Mouse (Mus musculus) hindbrain, embryonic 11.5 days (tissue): ENCODE data around the gene Arhgap10. TPM values are rescaled to one million over a fixed set of nuclear protein-coding genes. Genes with fewer than 3 reads are reported as not detected.

Experiments
- ATAC-seq: fragments of 200-750 bp; cut with Nextera tagmentation; 2 replicates; pipeline ENCODE4 v1.8.0; 2017; ENCODE audit warnings: mild to moderate bottlenecking, moderate TSS enrichment, moderate library complexity; ENCODE audit not compliant: low FRiP score
- DNase-seq: peaks from one replicate; pipeline ENCODE4 v3.0.0-alpha.2; 2015; ENCODE audit warnings: low spot score
- H3K27ac ChIP-seq: fragments of 300-500 bp; sonication (generic); 2 replicates; pipeline ENCODE4 v1.5.1; 2014; ENCODE audit warnings: mild to moderate bottlenecking, low read depth, low read length
- H3K27me3 ChIP-seq: fragments of 300-500 bp; sonication (generic); 2 replicates; pipeline ENCODE4 v1.6.1; 2014; ENCODE audit warnings: mild to moderate bottlenecking, low read length, moderate library complexity, mixed read lengths; ENCODE audit not compliant: control insufficient read depth, insufficient read depth
- H3K36me3 ChIP-seq: fragments of 300-500 bp; sonication (generic); 2 replicates; pipeline ENCODE4 v1.6.1; 2014; ENCODE audit warnings: mild to moderate bottlenecking, low read length, moderate library complexity, mixed read lengths; ENCODE audit not compliant: control insufficient read depth, insufficient read depth
- H3K4me1 ChIP-seq: fragments of 300-500 bp; sonication (generic); replicated peaks from 2 replicates; pipeline ENCODE4 v1.6.1; 2014; ENCODE audit warnings: low read length, mixed read lengths; ENCODE audit not compliant: control insufficient read depth, insufficient read depth
- H3K4me2 ChIP-seq: fragments of 300-500 bp; sonication (generic); replicated peaks from 2 replicates; pipeline ENCODE4 v1.6.1; 2014; ENCODE audit warnings: mild to moderate bottlenecking, low read depth, low read length
- H3K4me3 ChIP-seq: fragments of 300-500 bp; sonication (generic); 2 replicates; pipeline ENCODE4 v1.5.1; 2014; ENCODE audit warnings: low read depth, low read length
- H3K9ac ChIP-seq: fragments of 300-500 bp; sonication (generic); 2 replicates; pipeline ENCODE4 v1.6.1; 2014; ENCODE audit warnings: low read depth, low read length
- H3K9me3 ChIP-seq: fragments of 300-500 bp; sonication (generic); 2 replicates; pipeline ENCODE4 v1.6.1; 2016; ENCODE audit warnings: low read length; ENCODE audit not compliant: control insufficient read depth
- WGBS: fragments of 180-500 bp; shearing (Covaris S2); extraction: QIAGEN DNeasy Blood & Tissue Kit; methylation state at CpG from one replicate; pipeline ENCODE4 v1.1.7; 2014; 5-methylcytosine and 5-hydroxymethylcytosine counted together
- polyA plus RNA-seq: library from polyadenylated mRNA; unstranded; fragments of >200 nt; fragmentation: Nextera tagmentation; extraction: Ambion mirVana; gene quantifications from 2 replicates; pipeline ENCODE4 v1.2.1, GENCODE M21; 2014

Arhgap10 gene
- polyA plus RNA-seq, 1 experiment from 2014 or later: 15.4 TPM

GRCm38 (mm10) chr8:77272136-77272535, 245.6 kb downstream of the Arhgap10 start:
- Histone ChIP-seq H3K27me3 (no peaks in the 10 kb centered on the region), H3K36me3 (no peaks in the 10 kb centered on the region), H3K27ac (no peak overlapping the region), H3K4me2 (no peak overlapping the region), H3K4me3 (no peak overlapping the region), H3K9me3 (no peaks in the 10 kb centered on the region), H3K4me1 (no peaks in the 10 kb centered on the region), H3K9ac (no peak overlapping the region)
- 88% methylated on average over 6 of the region's 6 CpGs for WGBS
- ATAC-seq: no peak
- no peak for DNase-seq

- WGBS: 81% methylated on average over 1 of the region's 1 CpGs
Observed at GRCm38 (mm10) chr8:77267941-77268405, 249.8 kb downstream of the Arhgap10 start.

GRCm38 (mm10) chr8:77262216-77263009, 255.3 kb downstream of the Arhgap10 start:
- H3K4me3 ChIP-seq: no peak overlapping the region
- no peak overlapping the region for H3K9ac ChIP-seq
- H3K27ac ChIP-seq: no peak overlapping the region
- H3K4me2 ChIP-seq: no peak overlapping the region
- H3K4me1 ChIP-seq: no peaks in the 10 kb centered on the region
- WGBS: 92% methylated on average over 12 of the region's 12 CpGs
- DNase-seq (no peak), ATAC-seq (no peak)
- no peaks in the 10 kb centered on the region for H3K27me3 ChIP-seq
- no peaks in the 10 kb centered on the region for H3K36me3 ChIP-seq
- no peaks in the 10 kb centered on the region for H3K9me3 ChIP-seq

More at GRCm38 (mm10) chr8:77267941-77268405, 249.8 kb downstream of the Arhgap10 start:
- DNase-seq: no peak
- no peaks in the 10 kb centered on the region for H3K4me1 ChIP-seq
- H3K9ac ChIP-seq: no peak overlapping the region
- no peak for ATAC-seq
- H3K27me3 ChIP-seq: no peaks in the 10 kb centered on the region
- H3K9me3 ChIP-seq: no peaks in the 10 kb centered on the region
- H3K4me3 ChIP-seq: no peak overlapping the region
- H3K36me3 ChIP-seq: no peaks in the 10 kb centered on the region
- no peak overlapping the region for H3K27ac ChIP-seq
- no peak overlapping the region for H3K4me2 ChIP-seq

GRCm38 (mm10) chr8:77261215-77261614, 256.5 kb downstream of the Arhgap10 start:
- Histone ChIP-seq H3K9ac (no peak overlapping the region), H3K4me2 (no peak overlapping the region), H3K36me3 (no peaks in the 10 kb centered on the region), H3K9me3 (no peaks in the 10 kb centered on the region), H3K4me3 (no peak overlapping the region), H3K27ac (no peak overlapping the region), H3K27me3 (no peaks in the 10 kb centered on the region), H3K4me1 (no peaks in the 10 kb centered on the region)
- no peak for DNase-seq
- ATAC-seq: no peak
- WGBS: 92% methylated on average over 6 of the region's 6 CpGs

- DNase-seq: no peak
- 96% methylated on average over 12 of the region's 12 CpGs for WGBS
Observed at GRCm38 (mm10) chr8:77257085-77257451, 260.7 kb downstream of the Arhgap10 start.

GRCm38 (mm10) chr8:77256450-77257084, 261.2 kb downstream of the Arhgap10 start:
- Histone ChIP-seq H3K36me3 (no peaks in the 10 kb centered on the region), H3K4me2 (no peak overlapping the region), H3K4me3 (no peak overlapping the region), H3K9me3 (no peaks in the 10 kb centered on the region), H3K27ac (no peak overlapping the region), H3K9ac (no peak overlapping the region), H3K27me3 (no peaks in the 10 kb centered on the region), H3K4me1 (no peaks in the 10 kb centered on the region)
- no peak for DNase-seq
- 94% methylated on average over 5 of the region's 5 CpGs for WGBS
- ATAC-seq: no peak

More at GRCm38 (mm10) chr8:77257085-77257451, 260.7 kb downstream of the Arhgap10 start:
- H3K27ac ChIP-seq: no peak overlapping the region
- H3K4me1 ChIP-seq: no peaks in the 10 kb centered on the region
- H3K4me3 ChIP-seq: no peak overlapping the region
- no peaks in the 10 kb centered on the region for H3K27me3 ChIP-seq
- H3K9me3 ChIP-seq: no peaks in the 10 kb centered on the region
- ATAC-seq: no peak
- H3K4me2 ChIP-seq: no peak overlapping the region
- H3K36me3 ChIP-seq: no peaks in the 10 kb centered on the region
- H3K9ac ChIP-seq: no peak overlapping the region

- DNase-seq (no peak), ATAC-seq (no peak)
- Histone ChIP-seq H3K9ac (no peak overlapping the region), H3K4me3 (no peak overlapping the region), H3K9me3 (no peaks in the 10 kb centered on the region), H3K27me3 (no peaks in the 10 kb centered on the region), H3K4me1 (no peaks in the 10 kb centered on the region), H3K36me3 (no peaks in the 10 kb centered on the region), H3K4me2 (no peak overlapping the region), H3K27ac (no peak overlapping the region)
- WGBS: 87% methylated on average over 5 of the region's 5 CpGs
Observed at GRCm38 (mm10) chr8:77254466-77254865, 263.3 kb downstream of the Arhgap10 start.

- ATAC-seq: no peak
- 95% methylated on average over 5 of the region's 5 CpGs for WGBS
- no peaks in the 10 kb centered on the region for H3K27me3 ChIP-seq
Observed at GRCm38 (mm10) chr8:77251134-77251533, 266.6 kb downstream of the Arhgap10 start.

GRCm38 (mm10) chr8:77250094-77250493, 267.7 kb downstream of the Arhgap10 start:
- H3K27ac ChIP-seq: no peak overlapping the region
- no peak for ATAC-seq
- no peak for DNase-seq
- WGBS: 84% methylated on average over 3 of the region's 3 CpGs
- no peak overlapping the region for H3K9ac ChIP-seq
- H3K4me2 ChIP-seq: no peak overlapping the region
- H3K36me3 ChIP-seq: no peaks in the 10 kb centered on the region
- H3K4me3 ChIP-seq: no peak overlapping the region
- H3K27me3 ChIP-seq: no peaks in the 10 kb centered on the region
- H3K4me1 ChIP-seq: no peaks in the 10 kb centered on the region
- no peaks in the 10 kb centered on the region for H3K9me3 ChIP-seq

More at GRCm38 (mm10) chr8:77251134-77251533, 266.6 kb downstream of the Arhgap10 start:
- no peak overlapping the region for H3K4me3 ChIP-seq
- no peak for DNase-seq
- H3K27ac ChIP-seq: no peak overlapping the region
- no peaks in the 10 kb centered on the region for H3K4me1 ChIP-seq
- H3K9me3 ChIP-seq: no peaks in the 10 kb centered on the region
- H3K36me3 ChIP-seq: no peaks in the 10 kb centered on the region
- H3K4me2 ChIP-seq: no peak overlapping the region
- H3K9ac ChIP-seq: no peak overlapping the region
